Comparison of ENCODE assay signal across 8 mouse cellular contexts in the genomic region with DNA sequence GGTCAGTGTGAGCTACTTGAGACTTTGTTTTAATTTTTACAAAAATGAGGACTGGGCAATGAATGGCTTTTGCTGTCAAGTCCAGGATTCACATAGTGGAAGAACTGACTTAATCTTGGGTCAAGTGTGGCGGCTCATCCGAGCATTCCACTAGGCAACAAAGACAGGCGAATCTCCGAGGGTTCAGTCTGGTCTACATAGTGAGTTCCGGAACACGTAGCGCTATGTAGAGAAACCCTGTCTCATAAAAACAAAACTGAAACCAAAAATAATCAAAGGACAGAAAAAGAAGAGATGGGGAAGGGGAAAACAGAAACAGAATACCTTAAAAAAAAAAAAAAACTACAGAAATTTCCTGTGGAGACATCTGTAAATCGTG. TPM values are rescaled to one million over a fixed set of nuclear protein-coding genes. Genes with fewer than 3 reads are reported as not detected.
A peak's percentile ranks its signal among the peaks of the same experiment; 100 is the strongest.
DNase-seq lines count a peak whose midpoint lies in the region; ATAC-seq and TF ChIP-seq lines count a peak whose summit lies in the region.

No protein-coding gene starts in this region.

- intact Hi-C loops in left cerebral cortex, postnatal 36 days (cut with DNase I), result no loop called here

- H3K9me3 ChIP-seq in G1E (replicated peaks), result no peaks in the 10 kb centered on the region
- no peaks in the 10 kb centered on the region for H3K9me3 ChIP-seq in heart, embryonic 15.5 days (replicated peaks)
- no peaks in the 10 kb centered on the region for H3K9me3 ChIP-seq in midbrain, embryonic 10.5 days (replicated peaks)

- H3K27ac ChIP-seq in heart, embryonic 15.5 days, result no peak overlapping the region
- no peak overlapping the region for H3K27ac ChIP-seq in midbrain, embryonic 10.5 days (replicated peaks)

- ATAC-seq in G1E (ENCODE audit: extremely low read depth, insufficient number of reproducible peaks, low FRiP score, poor library complexity, severe bottlenecking), result no peak
- ATAC-seq in heart, embryonic 15.5 days (replicated peaks; ENCODE audit: insufficient number of reproducible peaks, insufficient read depth, low FRiP score, low read depth), result no peak

- H3K4me3 ChIP-seq in G1E (ENCODE audit: low read depth, low read length), result peak overlapping the region; percentile 89
- peak overlapping the region; percentile 27 for H3K4me3 ChIP-seq in heart, embryonic 15.5 days
- H3K4me3 ChIP-seq in midbrain, embryonic 10.5 days, result peak overlapping the region; percentile 84; the same call in 1 of the 2 replicates

- WGBS in heart, embryonic 15.5 days, result 46% methylated on average over 8 of the region's 8 CpGs
- 54% methylated on average over 8 of the region's 8 CpGs for WGBS in midbrain, embryonic 10.5 days

- no peak for TF ChIP-seq CTCF in G1E (IDR thresholded peaks at IDR 0.05; ENCODE audit: low read depth, low read length)

- DNase-seq in kidney, adult 9 months, result peak; percentile 17
- DNase-seq in kidney, postnatal 14 days, result no peak
- DNase-seq in G1E (ENCODE audit: low spot score), result no peak
- DNase-seq in midbrain, embryonic 10.5 days (ENCODE audit: low spot score), result no peak
- DNase-seq in adrenal gland, postnatal 14 days, result no peak
- no peak for DNase-seq in left cerebral cortex, postnatal 36 days (ENCODE audit: low spot score in 2 of 2)
- DNase-seq in gastrocnemius, postnatal 10 days, result no peak

- peak overlapping the region; percentile 66 for H3K4me2 ChIP-seq in heart, embryonic 15.5 days

- peaks cover 31% of the 10 kb centered on the region for H3K4me1 ChIP-seq in G1E (ENCODE audit: insufficient read depth, low read depth, low read length)
- H3K4me1 ChIP-seq in heart, embryonic 15.5 days (replicated peaks), result 0 out of 2 replicates have a peak, but pooled peaks cover 3% of the 10 kb centered on the region
- peaks cover 11% of the 10 kb centered on the region for H3K4me1 ChIP-seq in midbrain, embryonic 10.5 days

- no peak overlapping the region for H3K9ac ChIP-seq in heart, embryonic 15.5 days

- H3K27me3 ChIP-seq in G1E (ENCODE audit: insufficient read depth, low read length), result peaks cover 12% of the 10 kb centered on the region
- H3K27me3 ChIP-seq in heart, embryonic 15.5 days, result peaks cover 4% of the 10 kb centered on the region; the same call in 1 of the 2 replicates
- peaks cover 31% of the 10 kb centered on the region for H3K27me3 ChIP-seq in midbrain, embryonic 10.5 days (ENCODE audit: low read depth, poor library complexity, severe bottlenecking)

- peaks cover 17% of the 10 kb centered on the region for H3K36me3 ChIP-seq in G1E (replicated peaks)
- H3K36me3 ChIP-seq in heart, embryonic 15.5 days, result no peaks in the 10 kb centered on the region
- H3K36me3 ChIP-seq in midbrain, embryonic 10.5 days, result no peaks in the 10 kb centered on the region

RNA-seq across cellular contexts. Expression of a gene that starts 0.6 kb away (rescaled TPM):
- total RNA-seq in G1E (2014; fragmentation: Nextera tagmentation) (28.4 and 31.2 TPM in 2 replicates), G1E (2017) (24.2 and 25.4 TPM in 2 replicates)
- 42.5 and 48.1 TPM in 2 replicates for polyA plus RNA-seq in G1E (2012)
- 23.5 and 27.2 TPM in 2 replicates for polyA plus RNA-seq in heart, embryonic 15.5 days (2015; fragmentation: Nextera tagmentation; extraction: Ambion mirVana)
- 18.0 and 19.7 TPM in 2 replicates for polyA plus RNA-seq in midbrain, embryonic 10.5 days (2016; fragmentation: Nextera tagmentation; extraction: Ambion mirVana)
- total RNA-seq in adrenal gland, postnatal 14 days (2021), result 35.3 TPM in 2 replicates
- total RNA-seq in left cerebral cortex, postnatal 36 days (2021), result 10 to 100 TPM; 21.3 to 26.9 TPM
- total RNA-seq in gastrocnemius, postnatal 10 days (2021), result 10 to 100 TPM; 11.9 to 13.4 TPM

RNA-seq across cellular contexts. Expression of a gene that starts 41.2 kb away (rescaled TPM):
- total RNA-seq in G1E (2014; fragmentation: Nextera tagmentation) (not detected in 2 replicates), G1E (2017) (0.05 and 0.06 TPM in 2 replicates)
- polyA plus RNA-seq in G1E (2012), result not detected in 2 replicates
- not detected in 2 replicates for polyA plus RNA-seq in heart, embryonic 15.5 days (2015; fragmentation: Nextera tagmentation; extraction: Ambion mirVana)
- polyA plus RNA-seq in midbrain, embryonic 10.5 days (2016; fragmentation: Nextera tagmentation; extraction: Ambion mirVana), result not detected in 2 replicates
- not detected in 2 replicates for total RNA-seq in adrenal gland, postnatal 14 days (2021)
- not detected for total RNA-seq in left cerebral cortex, postnatal 36 days (2021)
- total RNA-seq in gastrocnemius, postnatal 10 days (2021), result not detected

Comparison
In these comparisons a context has a peak if more than half of its experiments do, and no peak if none do; other contexts are left out.
1. H3K4me3 ChIP-seq: peak in every context shown above with its lines; median percentile 89 in G1E; 84 in midbrain, embryonic 10.5 days; 27 in heart, embryonic 15.5 days.